Mouse (Mus musculus) liver, adult 2 months (tissue): ENCODE measurements around the gene Lhfpl5.

ENCODE experiments used
- CTCF ChIP-seq: fragments of 200-500 bp; IDR thresholded peaks from 2 replicates; pipeline ENCODE4 v1.5.1; 2011; ENCODE audit warnings: low read depth, low read length, control low read depth
- POLR2A ChIP-seq: fragments of 200-500 bp; IDR thresholded peaks from 2 replicates; pipeline ENCODE4 v1.6.1; 2011; ENCODE audit warnings: low read length, control low read depth; ENCODE audit not compliant: insufficient read depth; ENCODE audit errors: extremely low read depth

- TF ChIP-seq CTCF = 0 out of 2 replicates have a peak, but pooled peaks have one; percentile 8
- TF ChIP-seq POLR2A = no peak
These were observed 37.6 kb upstream of the Lhfpl5 start for GRCm38 (mm10) chr17:28537881-28538280.
